Mouse (Mus musculus) left cerebral cortex, postnatal 10 days (tissue): Measurements from ENCODE around the gene Fam222a. TPM values are rescaled to one million over a fixed set of nuclear protein-coding genes. Genes with fewer than 3 reads are reported as not detected.

ENCODE experiments used
- total RNA-seq, 2 experiments: library from RNA; stranded (reverse); gene quantifications; 2 replicates each; pipeline ENCODE4 v1.2.3; 2021

The Fam222a gene
- total RNA-seq, 2 experiments from 2014 or later, result 6.4 to 7.4 TPM

Other genes with a start within 250 kb of the Fam222a start
- 10 to 100 TPM; 41.9 to 43.0 TPM for gene Kctd10, start 187.5 kb upstream of the Fam222a start, total RNA-seq
- gene Ube3b, start 187.4 kb upstream of the Fam222a start, total RNA-seq, result 10 to 100 TPM; 71.8 to 79.6 TPM
- 10 to 100 TPM; 30.9 TPM for gene Mmab, start 124.0 kb upstream of the Fam222a start, total RNA-seq
- 10 to 100 TPM; 60.7 to 62.7 TPM for gene Mvk, start 123.7 kb upstream of the Fam222a start, total RNA-seq
- under 1 TPM; 0.64 to 0.79 TPM for gene Trpv4, start 90.4 kb downstream of the Fam222a start, total RNA-seq
- gene Gltp, start 123.0 kb downstream of the Fam222a start, total RNA-seq, result 10 to 100 TPM; 20.5 to 23.2 TPM
- 10 to 100 TPM; 13.0 to 15.4 TPM for gene Tchp, start 139.7 kb downstream of the Fam222a start, total RNA-seq
- 10 to 100 TPM; 34.7 to 36.3 TPM for gene Ankrd13a, start 206.7 kb downstream of the Fam222a start, total RNA-seq
- 10 to 100 TPM; 46.8 to 47.2 TPM for gene Git2, start 207.5 kb downstream of the Fam222a start, total RNA-seq